Mouse (Mus musculus) brown adipose tissue, adult 24 weeks (tissue): ENCODE measurements around the gene Prss8. TPM values are rescaled to one million over a fixed set of nuclear protein-coding genes. Genes with fewer than 3 reads are reported as not detected.

ENCODE experiments used
- H3K27ac ChIP-seq: fragments of 200-500 bp; replicated peaks from 2 replicates; pipeline ENCODE4 v1.5.1; 2012; ENCODE audit warnings: low read depth, mild to moderate bottlenecking, low read length
- H3K4me1 ChIP-seq: fragments of 200-500 bp; 2 replicates; pipeline ENCODE4 v1.6.1; 2012; ENCODE audit warnings: low read length, mixed read lengths; ENCODE audit not compliant: control insufficient read depth, insufficient read depth, insufficient read length
- H3K4me3 ChIP-seq: fragments of 200-500 bp; 2 replicates; pipeline ENCODE4 v1.5.1; 2012; ENCODE audit warnings: low read depth, mild to moderate bottlenecking, low read length, moderate library complexity; ENCODE audit not compliant: insufficient read depth
- polyA plus RNA-seq: library from polyadenylated mRNA; stranded (reverse); fragments of >200 nt; gene quantifications from 2 replicates; pipeline ENCODE4 v1.2.4, GENCODE M21; 2012; ENCODE audit not compliant: missing spikeins, insufficient read depth, insufficient read length

Gene Prss8
- polyA plus RNA-seq, 1 experiment = 0.79 TPM

- 0 out of 2 replicates have a peak, but pooled peaks cover 3% of the 10 kb centered on the region for H3K4me1 ChIP-seq
- no peak within 1 kb of the TSS for H3K27ac ChIP-seq
- H3K4me3 ChIP-seq = no peak within 1 kb of the TSS
These were observed 39.1 kb downstream of the Prss8 start, which contains the start of gene Prss53 for GRCm38 (mm10) chr7:127890798-127891197. Gene Prss53, minus strand, starts transcription at chr7:127890970.

GRCm38 (mm10) chr7:127888821-127889220 lies 41.1 kb downstream of the Prss8 start:
- Histone ChIP-seq H3K27ac (no peak overlapping the region), H3K4me1 (no peaks in the 10 kb centered on the region), H3K4me3 (no peak overlapping the region)

GRCm38 (mm10) chr7:127887781-127888180 lies 42.1 kb downstream of the Prss8 start:
- Histone ChIP-seq H3K4me3 (no peak overlapping the region), H3K4me1 (no peaks in the 10 kb centered on the region), H3K27ac (no peak overlapping the region)

- Histone ChIP-seq H3K27ac (no peak overlapping the region), H3K4me3 (no peak overlapping the region), H3K4me1 (no peaks in the 10 kb centered on the region)
These were observed 42.7 kb downstream of the Prss8 start for GRCm38 (mm10) chr7:127887191-127887590.

- H3K4me3 ChIP-seq = no peak overlapping the region
- H3K4me1 ChIP-seq = no peaks in the 10 kb centered on the region
- no peak overlapping the region for H3K27ac ChIP-seq
These were observed 43.4 kb downstream of the Prss8 start for GRCm38 (mm10) chr7:127886551-127886950.

GRCm38 (mm10) chr7:127885951-127886350 lies 44.0 kb downstream of the Prss8 start:
- no peak overlapping the region for H3K27ac ChIP-seq
- no peak overlapping the region for H3K4me3 ChIP-seq

GRCm38 (mm10) chr7:127880431-127880830 lies 49.5 kb downstream of the Prss8 start:
- H3K4me3 ChIP-seq = no peak overlapping the region
- no peaks in the 10 kb centered on the region for H3K4me1 ChIP-seq
- H3K27ac ChIP-seq = no peak overlapping the region

More at GRCm38 (mm10) chr7:127885951-127886350, 44.0 kb downstream of the Prss8 start:
- no peaks in the 10 kb centered on the region for H3K4me1 ChIP-seq

- H3K4me1 ChIP-seq = no peaks in the 10 kb centered on the region; the same call in 1 of the 2 replicates
- H3K27ac ChIP-seq = no peak overlapping the region
- H3K4me3 ChIP-seq = no peak overlapping the region
These were observed 50.6 kb downstream of the Prss8 start for GRCm38 (mm10) chr7:127879301-127879700.

GRCm38 (mm10) chr7:127876467-127877348 lies 53.2 kb downstream of the Prss8 start, which contains the start of gene Zfp668:
Gene Zfp668, minus strand, starts transcription at chr7:127876828.
- H3K27ac ChIP-seq = peak within 1 kb of the TSS; percentile 96
- no peaks in the 10 kb centered on the region; the same call in 1 of the 2 replicates for H3K4me1 ChIP-seq
- peak within 1 kb of the TSS; percentile 85 for H3K4me3 ChIP-seq

- no peaks in the 10 kb centered on the region; the same call in 1 of the 2 replicates for H3K4me1 ChIP-seq
- peak within 1 kb of the TSS; percentile 85 for H3K4me3 ChIP-seq
- H3K27ac ChIP-seq = peak within 1 kb of the TSS; percentile 96
These were observed 53.9 kb downstream of the Prss8 start, which contains the start of gene Zfp646 for GRCm38 (mm10) chr7:127876041-127876466. Gene Zfp646, plus strand, starts transcription at chr7:127876221.

Other genes with a start within 250 kb of the Prss8 start
- gene Bcl7c, start 221.2 kb downstream of the Prss8 start, polyA plus RNA-seq = 15.7 and 17.4 TPM in 2 replicates
- gene Ctf1, start 217.4 kb downstream of the Prss8 start, polyA plus RNA-seq = 7.3 and 10.5 TPM in 2 replicates
- not detected in 2 replicates for gene Ctf2, start 197.9 kb downstream of the Prss8 start, polyA plus RNA-seq
- gene Fbxl19, start 185.6 kb downstream of the Prss8 start, polyA plus RNA-seq = 2.7 and 3.2 TPM in 2 replicates
- gene Orai3, start 160.3 kb downstream of the Prss8 start, polyA plus RNA-seq = 16.8 and 23.1 TPM in 2 replicates
- 11.7 and 13.6 TPM in 2 replicates for gene Setd1a, start 153.4 kb downstream of the Prss8 start, polyA plus RNA-seq
- 0.54 TPM in 1 of 2 replicates, not detected in the other for gene Gm49388, start 144.5 kb downstream of the Prss8 start, polyA plus RNA-seq
- 39.6 and 47.1 TPM in 2 replicates for gene Hsd3b7, start 129.5 kb downstream of the Prss8 start, polyA plus RNA-seq
- 89.1 and 91.8 TPM in 2 replicates for gene Stx4a, start 105.8 kb downstream of the Prss8 start, polyA plus RNA-seq
- gene Stx1b, start 105.6 kb downstream of the Prss8 start, polyA plus RNA-seq = 4.8 and 8.4 TPM in 2 replicates
- gene Zfp646, start 53.9 kb downstream of the Prss8 start, polyA plus RNA-seq = 6.3 and 6.8 TPM in 2 replicates
- gene Zfp668, start 53.3 kb downstream of the Prss8 start, polyA plus RNA-seq = 1.4 TPM in 2 replicates
- 0.67 and 1.1 TPM in 2 replicates for gene Prss53, start 39.1 kb downstream of the Prss8 start, polyA plus RNA-seq
- not detected in 2 replicates for gene Gm21974, start 34.6 kb downstream of the Prss8 start, polyA plus RNA-seq
- gene Vkorc1, start 34.5 kb downstream of the Prss8 start, polyA plus RNA-seq = 72.3 and 86.0 TPM in 2 replicates
- gene Bckdk, start 26.0 kb downstream of the Prss8 start, polyA plus RNA-seq = 202 and 239 TPM in 2 replicates
- gene Kat8, start 17.6 kb downstream of the Prss8 start, polyA plus RNA-seq = 17.9 and 21.4 TPM in 2 replicates
- 20.2 and 23.7 TPM in 2 replicates for gene Prss36, start 16.6 kb upstream of the Prss8 start, polyA plus RNA-seq
- 250 and 260 TPM in 2 replicates for gene Fus, start 37.4 kb upstream of the Prss8 start, polyA plus RNA-seq
- gene Pycard, start 63.8 kb upstream of the Prss8 start, polyA plus RNA-seq = 0.79 and 3.6 TPM in 2 replicates
- gene Trim72, start 73.8 kb upstream of the Prss8 start, polyA plus RNA-seq = 0.48 and 2.6 TPM in 2 replicates
- gene Itgam, start 132.5 kb upstream of the Prss8 start, polyA plus RNA-seq = 4.6 and 6.0 TPM in 2 replicates
- gene Gm49368, start 132.6 kb upstream of the Prss8 start, polyA plus RNA-seq = not detected in 2 replicates
- 0.75 TPM in 1 of 2 replicates, not detected in the other for gene Itgax, start 199.4 kb upstream of the Prss8 start, polyA plus RNA-seq
- gene Itgad, start 224.3 kb upstream of the Prss8 start, polyA plus RNA-seq = not detected in 2 replicates